Mouse (Mus musculus) fibroblast of lung, adult 2 months (primary cell): ENCODE measurements around the gene Rgs14.

Experiments
- DNase-seq: peaks from one replicate; pipeline ENCODE4 v3.0.0-alpha.2; 2011; ENCODE audit warnings: low read depth

Rgs14 gene

GRCm38 (mm10) chr13:55404853-55405782 is 35.6 kb downstream of the Rgs14 start:
- DNase-seq = no peak

GRCm38 (mm10) chr13:55405783-55406390 is 36.4 kb downstream of the Rgs14 start:
- no peak for DNase-seq

- DNase-seq = no peak
Measured at GRCm38 (mm10) chr13:55407341-55407740, 37.8 kb downstream of the Rgs14 start.

GRCm38 (mm10) chr13:55408546-55409120 is 39.1 kb downstream of the Rgs14 start:
- DNase-seq = no peak

GRCm38 (mm10) chr13:55411826-55412225 is 42.3 kb downstream of the Rgs14 start:
- no peak for DNase-seq

- DNase-seq = no peak
Measured at GRCm38 (mm10) chr13:55412643-55413307, 43.2 kb downstream of the Rgs14 start.

GRCm38 (mm10) chr13:55413333-55413732 is 43.8 kb downstream of the Rgs14 start:
- DNase-seq = no peak

- DNase-seq = no peak
Measured at GRCm38 (mm10) chr13:55414743-55415380, 45.3 kb downstream of the Rgs14 start, which contains the start of gene Pfn3. TSS of gene Pfn3 (minus strand) at chr13:55415232.

GRCm38 (mm10) chr13:55418004-55418403 is 48.5 kb downstream of the Rgs14 start:
- peak; percentile 59 for DNase-seq

- DNase-seq = no peak
Measured at GRCm38 (mm10) chr13:55419142-55419541, 49.6 kb downstream of the Rgs14 start.

GRCm38 (mm10) chr13:55420018-55420932 is 50.7 kb downstream of the Rgs14 start:
- no peak for DNase-seq

- DNase-seq = no peak
Measured at GRCm38 (mm10) chr13:55420933-55421800, 51.6 kb downstream of the Rgs14 start.

GRCm38 (mm10) chr13:55426613-55427012 is 57.1 kb downstream of the Rgs14 start, which contains the start of gene F12:
TSS of gene F12 (minus strand) at chr13:55426793.
- no peak for DNase-seq

GRCm38 (mm10) chr13:55429226-55429888 is 59.8 kb downstream of the Rgs14 start:
- DNase-seq = no peak

GRCm38 (mm10) chr13:55430566-55430965 is 61.0 kb downstream of the Rgs14 start:
- DNase-seq = peak; percentile 24

GRCm38 (mm10) chr13:55431889-55432685 is 62.6 kb downstream of the Rgs14 start:
- no peak for DNase-seq
